Mouse (Mus musculus): Measurements from ENCODE around the gene Prok1. TPM values are rescaled to one million over a fixed set of nuclear protein-coding genes. Genes with fewer than 3 reads are reported as not detected.

The Prok1 gene
- polyA plus RNA-seq, 1 experiment from 2014 or later: not detected

GRCm38 (mm10) chr3:107206490-107207150, 32.9 kb downstream of the Prok1 start:
- Histone ChIP-seq H3K27me3 (replicated peaks; ENCODE audit: low read depth, poor library complexity, severe bottlenecking) (no peaks in the 10 kb centered on the region), H3K4me1 (peaks cover 20% of the 10 kb centered on the region), H3K4me3 (no peak overlapping the region), H3K9me3 (no peaks in the 10 kb centered on the region), H3K36me3 (replicated peaks) (no peaks in the 10 kb centered on the region), H3K27ac (replicated peaks) (no peak overlapping the region)
- WGBS: 54% methylated on average over 4 of the region's 4 CpGs
- DNase-seq (ENCODE audit: low spot score): no peak

- H3K9me3 ChIP-seq: no peaks in the 10 kb centered on the region
- peak; percentile 65 for DNase-seq (ENCODE audit: low spot score)
- no peak overlapping the region for H3K4me3 ChIP-seq
- WGBS: 15% methylated on average over 4 of the region's 4 CpGs
- H3K27ac ChIP-seq (replicated peaks): no peak overlapping the region
- H3K27me3 ChIP-seq (replicated peaks; ENCODE audit: low read depth, poor library complexity, severe bottlenecking): no peaks in the 10 kb centered on the region
- H3K36me3 ChIP-seq (replicated peaks): no peaks in the 10 kb centered on the region
- peaks cover 27% of the 10 kb centered on the region for H3K4me1 ChIP-seq
Observed at GRCm38 (mm10) chr3:107205994-107206393, 33.5 kb downstream of the Prok1 start.

GRCm38 (mm10) chr3:107205170-107205569, 34.3 kb downstream of the Prok1 start:
- Histone ChIP-seq H3K36me3 (replicated peaks) (no peaks in the 10 kb centered on the region), H3K9me3 (no peaks in the 10 kb centered on the region), H3K27ac (replicated peaks) (no peak overlapping the region), H3K4me3 (no peak overlapping the region), H3K4me1 (peaks cover 28% of the 10 kb centered on the region), H3K27me3 (replicated peaks; ENCODE audit: low read depth, poor library complexity, severe bottlenecking) (no peaks in the 10 kb centered on the region)
- DNase-seq (ENCODE audit: low spot score): no peak

- Histone ChIP-seq H3K27ac (replicated peaks) (no peak overlapping the region), H3K36me3 (replicated peaks) (no peaks in the 10 kb centered on the region), H3K9me3 (no peaks in the 10 kb centered on the region), H3K27me3 (replicated peaks; ENCODE audit: low read depth, poor library complexity, severe bottlenecking) (no peaks in the 10 kb centered on the region), H3K4me1 (peaks cover 28% of the 10 kb centered on the region), H3K4me3 (no peak overlapping the region)
- no peak for DNase-seq (ENCODE audit: low spot score)
- 84% methylated on average over 3 of the region's 3 CpGs for WGBS
Observed at GRCm38 (mm10) chr3:107204413-107204812, 35.1 kb downstream of the Prok1 start.

- H3K9me3 ChIP-seq: no peaks in the 10 kb centered on the region
- 46% methylated on average over 9 of the region's 9 CpGs for WGBS
- DNase-seq (ENCODE audit: low spot score): no peak
- H3K36me3 ChIP-seq (replicated peaks): no peaks in the 10 kb centered on the region
- no peaks in the 10 kb centered on the region for H3K27me3 ChIP-seq (replicated peaks; ENCODE audit: low read depth, poor library complexity, severe bottlenecking)
- H3K4me3 ChIP-seq: no peak overlapping the region
- H3K4me1 ChIP-seq: peaks cover 14% of the 10 kb centered on the region
- no peak overlapping the region for H3K27ac ChIP-seq (replicated peaks)
Observed at GRCm38 (mm10) chr3:107201310-107202180, 38.0 kb downstream of the Prok1 start.

GRCm38 (mm10) chr3:107188226-107188899, 51.1 kb downstream of the Prok1 start:
- H3K27me3 ChIP-seq (replicated peaks; ENCODE audit: low read depth, poor library complexity, severe bottlenecking): no peaks in the 10 kb centered on the region
- H3K4me3 ChIP-seq: no peak overlapping the region
- H3K36me3 ChIP-seq (replicated peaks): no peaks in the 10 kb centered on the region
- 42% methylated on average over 6 of the region's 6 CpGs for WGBS
- no peak overlapping the region for H3K27ac ChIP-seq (replicated peaks)
- H3K9me3 ChIP-seq: no peaks in the 10 kb centered on the region
- H3K4me1 ChIP-seq: no peaks in the 10 kb centered on the region
- DNase-seq (ENCODE audit: low spot score): peak; percentile 26

GRCm38 (mm10) chr3:107187022-107187421, 52.5 kb downstream of the Prok1 start:
- H3K27me3 ChIP-seq (replicated peaks; ENCODE audit: low read depth, poor library complexity, severe bottlenecking): no peaks in the 10 kb centered on the region
- no peak overlapping the region for H3K4me3 ChIP-seq
- 84% methylated on average over 4 of the region's 4 CpGs for WGBS
- H3K36me3 ChIP-seq (replicated peaks): no peaks in the 10 kb centered on the region
- H3K9me3 ChIP-seq: no peaks in the 10 kb centered on the region
- DNase-seq (ENCODE audit: low spot score): no peak
- no peak overlapping the region for H3K27ac ChIP-seq (replicated peaks)
- no peaks in the 10 kb centered on the region for H3K4me1 ChIP-seq

GRCm38 (mm10) chr3:107185597-107185996, 53.9 kb downstream of the Prok1 start:
- WGBS: 81% methylated on average over 3 of the region's 3 CpGs
- Histone ChIP-seq H3K27ac (replicated peaks) (no peak overlapping the region), H3K4me1 (no peaks in the 10 kb centered on the region), H3K36me3 (replicated peaks) (no peaks in the 10 kb centered on the region), H3K9me3 (no peaks in the 10 kb centered on the region), H3K4me3 (no peak overlapping the region), H3K27me3 (replicated peaks; ENCODE audit: low read depth, poor library complexity, severe bottlenecking) (no peaks in the 10 kb centered on the region)
- DNase-seq (ENCODE audit: low spot score): no peak

GRCm38 (mm10) chr3:107183178-107183577, 56.3 kb downstream of the Prok1 start:
- WGBS: 87% methylated on average over 3 of the region's 3 CpGs
- H3K27ac ChIP-seq (replicated peaks): no peak overlapping the region
- DNase-seq (ENCODE audit: low spot score): no peak
- H3K9me3 ChIP-seq: no peaks in the 10 kb centered on the region
- no peaks in the 10 kb centered on the region for H3K4me1 ChIP-seq
- H3K27me3 ChIP-seq (replicated peaks; ENCODE audit: low read depth, poor library complexity, severe bottlenecking): no peaks in the 10 kb centered on the region
- H3K36me3 ChIP-seq (replicated peaks): no peaks in the 10 kb centered on the region
- no peak overlapping the region for H3K4me3 ChIP-seq

Other genes with a start within 250 kb of the Prok1 start
- gene Kcna3, start 203.5 kb downstream of the Prok1 start, polyA plus RNA-seq (2016; fragmentation: Nextera tagmentation; extraction: Ambion mirVana): 2.1 and 2.3 TPM in 2 replicates
- 0.02 and 0.03 TPM in 2 replicates for gene Kcna2, start 138.6 kb downstream of the Prok1 start, polyA plus RNA-seq (2016; fragmentation: Nextera tagmentation; extraction: Ambion mirVana)
- gene Kcna10, start 56.7 kb downstream of the Prok1 start, polyA plus RNA-seq (2016; fragmentation: Nextera tagmentation; extraction: Ambion mirVana): not detected in 2 replicates
- gene Cym, start 18.0 kb downstream of the Prok1 start, polyA plus RNA-seq (2016; fragmentation: Nextera tagmentation; extraction: Ambion mirVana): 0.11 TPM in 1 of 2 replicates, not detected in the other
- not detected in 2 replicates for gene A630076J17Rik, start 9.1 kb downstream of the Prok1 start, polyA plus RNA-seq (2016; fragmentation: Nextera tagmentation; extraction: Ambion mirVana)
- 187 and 191 TPM in 2 replicates for gene Lamtor5, start 39.2 kb upstream of the Prok1 start, polyA plus RNA-seq (2016; fragmentation: Nextera tagmentation; extraction: Ambion mirVana)
- 2.1 and 2.5 TPM in 2 replicates for gene Slc16a4, start 51.5 kb upstream of the Prok1 start, polyA plus RNA-seq (2016; fragmentation: Nextera tagmentation; extraction: Ambion mirVana)
- gene Rbm15, start 94.0 kb upstream of the Prok1 start, polyA plus RNA-seq (2016; fragmentation: Nextera tagmentation; extraction: Ambion mirVana): 21.0 and 21.6 TPM in 2 replicates
- 0.32 and 0.33 TPM in 2 replicates for gene Kcnc4, start 219.8 kb upstream of the Prok1 start, polyA plus RNA-seq (2016; fragmentation: Nextera tagmentation; extraction: Ambion mirVana)

All from embryonic facial prominence, embryonic 10.5 days (tissue).